Mouse (Mus musculus): ENCODE data around the gene Fbxw8.

Gene Fbxw8

GRCm38 (mm10) chr5:118155565-118155947 lies 292 bp upstream of the Fbxw8 start:
- DNase-seq (ENCODE audit: low spot score): no peak

GRCm38 (mm10) chr5:118149711-118150110 lies 5.6 kb downstream of the Fbxw8 start:
- no peak for DNase-seq (ENCODE audit: low spot score)

- no peak for DNase-seq (ENCODE audit: low spot score)
These were observed 8.0 kb downstream of the Fbxw8 start for GRCm38 (mm10) chr5:118147264-118147663.

GRCm38 (mm10) chr5:118145999-118146679 lies 9.1 kb downstream of the Fbxw8 start:
- no peak for DNase-seq (ENCODE audit: low spot score)

GRCm38 (mm10) chr5:118145458-118145857 lies 9.8 kb downstream of the Fbxw8 start:
- DNase-seq (ENCODE audit: low spot score): no peak

GRCm38 (mm10) chr5:118144770-118145169 lies 10.5 kb downstream of the Fbxw8 start:
- DNase-seq (ENCODE audit: low spot score): no peak

- DNase-seq (ENCODE audit: low spot score): no peak
These were observed 10.9 kb downstream of the Fbxw8 start for GRCm38 (mm10) chr5:118144327-118144726.

GRCm38 (mm10) chr5:118143211-118144026 lies 11.8 kb downstream of the Fbxw8 start:
- DNase-seq (ENCODE audit: low spot score): no peak

- DNase-seq (ENCODE audit: low spot score): no peak
These were observed 12.8 kb downstream of the Fbxw8 start for GRCm38 (mm10) chr5:118142471-118142870.

GRCm38 (mm10) chr5:118139630-118140029 lies 15.6 kb downstream of the Fbxw8 start:
- DNase-seq (ENCODE audit: low spot score): no peak

GRCm38 (mm10) chr5:118136391-118136790 lies 18.9 kb downstream of the Fbxw8 start:
- DNase-seq (ENCODE audit: low spot score): no peak

- no peak for DNase-seq (ENCODE audit: low spot score)
These were observed 26.6 kb downstream of the Fbxw8 start for GRCm38 (mm10) chr5:118128651-118129050.

GRCm38 (mm10) chr5:118128208-118128607 lies 27.1 kb downstream of the Fbxw8 start:
- DNase-seq (ENCODE audit: low spot score): no peak

- no peak for DNase-seq (ENCODE audit: low spot score)
These were observed 28.6 kb downstream of the Fbxw8 start for GRCm38 (mm10) chr5:118126671-118127070.

GRCm38 (mm10) chr5:118123096-118123495 lies 32.2 kb downstream of the Fbxw8 start:
- DNase-seq (ENCODE audit: low spot score): no peak

- no peak for DNase-seq (ENCODE audit: low spot score)
These were observed 33.3 kb downstream of the Fbxw8 start for GRCm38 (mm10) chr5:118121928-118122327.

- no peak for DNase-seq (ENCODE audit: low spot score)
These were observed 34.6 kb downstream of the Fbxw8 start for GRCm38 (mm10) chr5:118120670-118121069.

GRCm38 (mm10) chr5:118118922-118119321 lies 36.3 kb downstream of the Fbxw8 start:
- DNase-seq (ENCODE audit: low spot score): no peak

- DNase-seq (ENCODE audit: low spot score): no peak
These were observed 36.9 kb downstream of the Fbxw8 start for GRCm38 (mm10) chr5:118118351-118118750.

GRCm38 (mm10) chr5:118113617-118114016 lies 41.6 kb downstream of the Fbxw8 start:
- peak; percentile 77 for DNase-seq (ENCODE audit: low spot score)

- no peak for DNase-seq (ENCODE audit: low spot score)
These were observed 42.2 kb downstream of the Fbxw8 start for GRCm38 (mm10) chr5:118113043-118113442.

- DNase-seq (ENCODE audit: low spot score): no peak
These were observed 46.3 kb downstream of the Fbxw8 start for GRCm38 (mm10) chr5:118108794-118109440.
